ENCODE assay signal across 14 mouse cellular contexts in genomic region chr11:81057506-81057905, GRCm38 (mm10).
"Had no signal": no experiment of that assay in that cellular context is flagged by ENCODE, and none has a peak within 500 bp of the region (broad histone marks: within the 10 kb centered on the region; RNA-seq: fewer than 3 reads in every experiment).

No protein-coding gene starts in this region.

- H3K9me3 ChIP-seq: limb, embryonic 15.5 days; liver, embryonic 12.5 days; midbrain, embryonic 10.5 days; neural tube, embryonic 13.5 days had no signal

- H3K27me3 ChIP-seq: limb, embryonic 15.5 days; liver, embryonic 12.5 days; neural tube, embryonic 13.5 days had no signal

- H3K9ac ChIP-seq: limb, embryonic 15.5 days; liver, embryonic 12.5 days; lung, embryonic 14.5 days; neural tube, embryonic 13.5 days had no signal

- H3K4me2 ChIP-seq: limb, embryonic 15.5 days; liver, embryonic 12.5 days; lung, embryonic 14.5 days; neural tube, embryonic 13.5 days had no signal

- ATAC-seq: liver, embryonic 12.5 days; midbrain, embryonic 16.5 days had no signal

- H3K4me3 ChIP-seq: limb, embryonic 15.5 days; liver, embryonic 12.5 days; midbrain, embryonic 10.5 days; neural tube, embryonic 13.5 days had no signal

- H3K36me3 ChIP-seq: limb, embryonic 15.5 days; liver, embryonic 12.5 days; midbrain, embryonic 10.5 days; neural tube, embryonic 13.5 days had no signal

- H3K27ac ChIP-seq: kidney, postnatal 0 days; limb, embryonic 15.5 days; liver, embryonic 12.5 days; midbrain, embryonic 10.5 days; neural tube, embryonic 13.5 days had no signal

- H3K4me1 ChIP-seq: limb, embryonic 15.5 days; liver, embryonic 12.5 days; midbrain, embryonic 10.5 days had no signal

- DNase-seq: kidney, postnatal 36 days; layer of hippocampus, adult 9-11 months; layer of hippocampus, postnatal 36 days; lung, embryonic 14.5 days; lung, postnatal 10 days; lung, postnatal 4 days; retina, postnatal 1 day; thymus, postnatal 36 days had no signal
